Mouse (Mus musculus) embryonic fibroblast, embryonic 13.5 days (primary cell): ENCODE results near the gene Mylip.

Experiments
- CTCF ChIP-seq: IDR thresholded peaks from 2 replicates; pipeline ENCODE4 v1.5.1; 2011; ENCODE audit warnings: mild to moderate bottlenecking, control low read depth, low read length, moderate library complexity, borderline replicate concordance; ENCODE audit not compliant: insufficient read depth
- POLR2A ChIP-seq: IDR thresholded peaks from 2 replicates; pipeline ENCODE4 v1.6.1; 2011; ENCODE audit warnings: low read depth, mild to moderate bottlenecking, control low read depth, low read length, moderate library complexity

DNA sequence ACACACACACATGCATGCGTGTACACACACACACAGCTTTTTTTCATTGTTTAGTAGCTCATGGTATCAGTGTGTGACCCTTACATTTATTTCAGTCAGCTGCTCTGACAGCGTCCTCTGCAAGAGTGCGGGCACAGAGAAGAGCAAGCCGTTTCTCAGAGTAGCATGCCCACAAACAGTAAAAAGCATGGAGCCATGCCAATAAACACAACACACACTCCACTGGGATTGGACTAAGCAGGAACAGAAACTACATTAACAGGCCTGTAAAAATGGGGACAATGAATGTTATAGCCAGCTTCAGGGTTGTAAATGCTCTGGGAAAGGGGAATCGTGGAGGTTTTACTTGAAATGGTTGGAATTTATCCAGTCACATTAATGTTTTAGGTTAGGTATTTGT, 50.7 kb downstream of the Mylip start:
- TF ChIP-seq CTCF (no peak), POLR2A (no peak)
